Mouse (Mus musculus) lung, adult 2 months (tissue): ENCODE results near the gene Sema4d.

Experiments
- CTCF ChIP-seq: fragments of 200-500 bp; IDR thresholded peaks from 2 replicates; pipeline ENCODE4 v1.5.1; 2011; ENCODE audit warnings: mild to moderate bottlenecking, low read length, control low read depth; ENCODE audit not compliant: insufficient read depth
- POLR2A ChIP-seq: fragments of 200-500 bp; IDR thresholded peaks from 2 replicates; pipeline ENCODE4 v1.6.1; 2011; ENCODE audit warnings: low read depth, mild to moderate bottlenecking, control low read depth, low read length, borderline replicate concordance; ENCODE audit errors: extremely low read depth

- TF ChIP-seq CTCF (no peak), POLR2A (no peak)
Measured at GRCm38 (mm10) chr13:51800921-51801320, 7.4 kb upstream of the Sema4d start.
